Mouse (Mus musculus) bone marrow macrophage, adult 2 months (primary cell): ENCODE measurements around the gene Usp47.

Experiments used
- CTCF ChIP-seq: IDR thresholded peaks from 2 replicates; pipeline ENCODE4 v1.5.1; 2012; ENCODE audit warnings: low read depth, mild to moderate bottlenecking, low read length, moderate library complexity
- POLR2A ChIP-seq: IDR thresholded peaks from 2 replicates; pipeline ENCODE4 v1.6.1; 2012; ENCODE audit warnings: mild to moderate bottlenecking, low read depth, low read length, borderline replicate concordance

- TF ChIP-seq CTCF: no peak
- TF ChIP-seq POLR2A: no peak
Observed at GRCm38 (mm10) chr7:112159835-112160234, 136.5 kb downstream of the Usp47 start.
